Mouse (Mus musculus) spleen, postnatal 14 days (tissue): ENCODE data around the gene Prrt4.
A peak's percentile ranks its signal among the peaks of the same experiment; 100 is the strongest.
"Not testable (repeated sequence)": the region's sequence is repeated elsewhere in the genome, so short reads cannot be mapped to it uniquely, and the experiment has no call there.

Source experiments
- DNase-seq, 2 experiments: peaks; one replicate each; pipeline ENCODE4 v3.0.0; 2021 to 2022; ENCODE audit warnings: low spot score in 2 of 2

Gene Prrt4

DNA sequence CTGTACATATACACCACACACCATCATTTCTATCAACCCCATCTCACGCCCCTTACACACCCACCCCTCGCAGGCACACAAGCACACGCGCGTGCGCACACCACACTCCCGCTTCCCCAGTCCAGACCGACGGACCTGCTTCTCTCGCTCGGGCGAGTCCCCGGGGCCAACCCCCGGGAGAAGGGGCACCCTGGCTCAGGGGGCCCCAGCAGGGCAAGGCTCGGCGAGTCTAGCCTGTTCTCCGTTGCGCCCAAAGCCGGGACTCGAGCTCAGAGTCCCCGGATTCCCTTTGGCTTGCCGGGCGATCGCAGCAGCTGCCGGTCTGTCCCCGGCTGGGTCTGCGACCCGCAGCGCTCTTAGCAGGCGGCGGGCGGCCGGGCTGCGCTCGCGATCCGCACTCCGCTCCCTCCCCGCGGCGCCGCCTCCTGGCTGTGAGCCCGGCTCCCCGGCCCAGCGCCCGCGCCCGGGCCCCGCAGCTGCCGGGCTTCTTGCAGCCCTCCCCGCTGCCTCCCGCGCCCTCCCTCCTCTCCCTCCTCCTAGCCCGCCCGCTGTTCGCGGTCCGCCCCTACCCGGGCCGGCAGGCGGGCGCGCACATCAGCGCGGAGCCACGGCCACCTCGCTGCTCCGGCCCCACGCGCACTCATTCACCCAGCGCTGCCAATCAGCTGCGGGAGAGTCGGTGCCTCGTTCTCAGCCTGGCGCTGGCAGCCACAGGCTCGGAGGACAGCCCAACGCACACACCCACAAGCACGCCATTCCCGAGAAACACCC, at the start of gene Prrt4:
TSS of gene Prrt4 (minus strand) at position 697 of the 771 bp plus-strand sequence.
- no peak for DNase-seq

DNA sequence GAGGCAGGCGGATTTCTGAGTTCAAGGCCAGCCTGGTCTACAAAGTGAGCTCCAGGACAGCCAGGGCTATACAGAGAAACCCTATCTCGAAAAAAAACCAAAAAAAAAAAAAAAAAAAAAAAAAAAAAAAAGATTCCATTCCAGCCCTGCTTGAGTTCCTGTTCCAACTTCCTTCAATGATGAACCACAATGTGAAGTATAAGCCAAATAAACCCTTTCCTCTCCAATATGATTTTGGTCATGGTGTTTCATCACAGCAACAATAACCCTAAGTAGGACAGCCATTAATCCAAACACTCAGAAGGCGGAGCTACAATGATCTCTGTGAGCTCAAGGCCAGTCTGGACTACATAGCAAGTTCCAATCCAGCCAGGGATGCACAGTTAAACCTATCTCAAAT, 38.3 kb upstream of the Prrt4 start:
- not testable (repeated sequence) for DNase-seq

- DNase-seq, result peak; percentile 66 to 73
Observed at GRCm38 (mm10) chr6:29215881-29216501, 36.6 kb upstream of the Prrt4 start, which contains the start of gene Impdh1. Gene Impdh1 (minus strand): TSS chr6:29216364.

- DNase-seq, result no peak
Observed at GRCm38 (mm10) chr6:29215181-29215580, 35.8 kb upstream of the Prrt4 start.

DNA sequence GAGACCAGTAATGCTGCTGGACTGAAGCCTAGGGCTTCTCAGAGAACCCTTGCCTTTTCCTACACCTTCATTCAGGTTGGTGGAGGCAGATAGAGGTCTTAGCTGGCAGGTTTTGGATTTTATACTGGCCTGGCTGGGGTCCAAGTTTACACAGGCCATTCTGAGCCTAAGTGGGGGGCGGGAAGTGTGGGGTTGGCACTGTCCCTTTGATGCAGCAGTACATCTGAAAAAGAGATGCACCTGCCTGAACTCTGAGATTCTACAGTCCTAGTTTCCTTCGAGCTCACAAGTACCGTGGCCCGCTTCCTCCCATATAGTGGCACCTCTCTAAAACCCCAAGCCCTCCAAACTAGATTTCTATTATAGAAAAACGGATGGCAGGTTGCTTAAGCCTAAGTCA, 35.4 kb upstream of the Prrt4 start:
- no peak for DNase-seq

DNA sequence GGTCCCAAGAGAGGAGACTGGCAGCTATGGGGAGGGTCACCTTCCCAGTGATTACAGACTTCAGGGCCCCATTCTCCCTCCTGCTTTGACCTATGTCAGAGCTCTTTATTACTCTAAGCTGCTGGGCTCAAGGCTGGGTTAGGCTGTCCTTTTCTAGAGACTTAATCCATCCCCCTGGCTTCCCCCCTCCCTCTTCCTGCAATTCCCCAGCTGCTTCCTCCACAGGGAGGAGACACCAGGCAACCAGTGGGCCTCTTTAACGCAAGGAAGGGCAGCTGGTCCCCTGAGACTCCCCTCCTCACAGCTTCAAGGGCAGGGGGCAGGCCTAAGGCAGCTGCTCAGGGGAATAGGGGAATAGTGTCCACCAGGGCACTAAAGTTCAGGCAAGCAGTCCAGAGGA, 34.9 kb upstream of the Prrt4 start:
- no peak for DNase-seq

GRCm38 (mm10) chr6:29213436-29213835, 34.1 kb upstream of the Prrt4 start:
- no peak for DNase-seq

DNA sequence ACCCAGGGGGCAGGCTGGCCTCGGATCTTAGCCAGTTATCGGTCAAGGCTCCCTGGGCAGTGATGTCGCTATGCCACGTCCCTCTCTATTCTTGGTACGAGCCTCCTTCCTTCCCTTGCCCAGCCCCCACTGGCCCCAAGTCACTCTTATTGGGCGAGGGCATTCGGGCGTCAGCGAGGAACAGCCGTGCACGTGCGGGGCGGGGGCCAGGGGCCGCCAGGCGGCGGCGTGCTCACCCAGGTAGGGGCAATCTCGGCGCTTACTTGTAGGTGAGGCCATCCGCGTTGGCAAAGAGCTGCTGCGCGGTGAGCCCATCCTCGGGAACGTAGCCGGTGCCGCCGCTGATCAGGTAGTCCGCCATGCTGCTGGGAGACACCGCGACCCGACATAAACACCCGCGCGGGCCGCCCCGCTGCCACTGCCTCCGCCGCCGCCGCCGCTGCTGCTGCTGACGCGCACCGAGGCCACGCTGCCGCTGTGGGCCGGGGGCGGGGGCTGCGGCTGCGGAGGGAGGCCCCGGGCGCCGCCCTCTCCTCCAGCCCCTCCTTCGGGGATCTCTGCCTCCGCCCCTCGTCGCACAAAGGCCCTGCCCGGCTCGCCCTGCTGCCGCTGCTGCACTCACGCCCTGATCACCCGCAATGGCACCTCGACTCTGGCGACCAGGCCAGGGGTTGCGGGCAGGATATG, 32.6 kb upstream of the Prrt4 start:
- DNase-seq, result peak; percentile 62 to 67

GRCm38 (mm10) chr6:29211146-29211545, 31.8 kb upstream of the Prrt4 start:
- DNase-seq, result no peak

GRCm38 (mm10) chr6:29210231-29210936, 31.0 kb upstream of the Prrt4 start:
- DNase-seq, result no peak

DNA sequence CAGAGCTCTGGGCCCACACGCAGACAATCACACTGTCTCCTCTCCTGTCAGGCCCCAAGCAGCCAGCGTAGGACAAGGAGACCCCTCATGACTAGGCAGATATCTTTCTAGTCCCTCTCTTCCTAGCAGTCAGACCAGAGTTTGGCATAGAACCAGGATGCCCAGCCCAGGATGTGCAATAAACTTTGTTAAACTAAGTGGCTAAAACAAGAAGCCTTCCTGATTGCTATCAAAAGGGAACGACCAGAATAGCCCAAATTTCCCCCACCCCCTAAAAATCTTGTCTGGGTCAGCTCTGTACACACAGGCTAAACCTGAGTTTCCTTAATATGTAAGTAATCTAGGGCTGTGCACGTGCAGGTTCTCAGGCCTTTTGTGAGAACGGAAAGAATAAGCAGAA, 28.8 kb upstream of the Prrt4 start:
- DNase-seq, result no peak

DNA sequence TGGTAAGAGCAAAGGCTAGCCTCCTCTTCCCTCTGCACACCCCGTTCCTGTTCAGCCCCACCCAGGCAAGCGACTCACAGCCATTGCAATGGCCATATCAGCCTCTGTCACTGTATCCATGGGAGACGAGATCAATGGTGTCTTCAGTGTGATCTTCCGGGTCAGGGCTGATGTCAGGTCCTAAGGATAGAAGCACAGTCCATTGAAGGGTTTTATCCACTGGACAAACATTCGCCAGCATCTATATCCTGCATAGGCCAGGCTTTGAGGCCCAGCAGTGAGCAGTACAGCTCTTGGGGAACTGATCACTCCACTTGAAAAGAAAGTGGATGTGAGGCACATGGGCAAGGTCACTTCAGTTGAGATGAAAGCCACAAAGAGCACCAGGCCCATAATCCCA, 27.6 kb upstream of the Prrt4 start:
- DNase-seq, result no peak

- DNase-seq, result no peak
Observed at GRCm38 (mm10) chr6:29206006-29206405, 26.6 kb upstream of the Prrt4 start.

DNA sequence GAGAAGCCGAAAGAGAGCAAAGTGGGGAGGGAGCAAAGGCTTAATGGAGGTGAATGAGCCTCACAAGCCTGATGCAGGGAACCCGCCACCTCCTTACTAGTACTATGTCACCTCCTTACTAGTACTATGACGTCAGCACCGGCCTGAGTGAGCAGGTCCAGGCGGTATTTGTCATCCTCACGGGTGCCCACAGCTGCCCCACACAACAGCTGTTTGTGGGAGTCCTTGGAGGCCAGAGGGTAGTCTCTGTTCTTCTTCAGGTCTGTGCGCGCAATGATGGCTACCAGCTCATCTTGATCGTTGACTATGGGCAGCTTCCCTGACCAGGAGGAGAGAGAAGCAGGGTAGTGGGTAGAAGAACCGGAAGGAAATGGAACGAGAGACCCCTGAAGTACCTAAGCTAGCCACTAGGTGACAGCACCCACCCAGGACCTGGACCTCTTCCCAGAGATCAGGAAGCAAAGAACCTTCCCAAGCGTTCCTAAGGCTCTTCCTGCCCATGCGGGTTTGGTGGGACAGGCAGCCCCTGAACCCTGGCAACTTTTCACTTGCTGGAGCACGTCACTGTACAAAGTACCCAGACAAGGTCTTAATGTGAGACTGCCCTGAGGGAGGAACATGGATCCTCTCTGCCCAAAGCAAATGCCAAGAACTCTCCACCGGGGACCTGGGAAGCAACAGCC, 25.7 kb upstream of the Prrt4 start:
- DNase-seq, result no peak

DNA sequence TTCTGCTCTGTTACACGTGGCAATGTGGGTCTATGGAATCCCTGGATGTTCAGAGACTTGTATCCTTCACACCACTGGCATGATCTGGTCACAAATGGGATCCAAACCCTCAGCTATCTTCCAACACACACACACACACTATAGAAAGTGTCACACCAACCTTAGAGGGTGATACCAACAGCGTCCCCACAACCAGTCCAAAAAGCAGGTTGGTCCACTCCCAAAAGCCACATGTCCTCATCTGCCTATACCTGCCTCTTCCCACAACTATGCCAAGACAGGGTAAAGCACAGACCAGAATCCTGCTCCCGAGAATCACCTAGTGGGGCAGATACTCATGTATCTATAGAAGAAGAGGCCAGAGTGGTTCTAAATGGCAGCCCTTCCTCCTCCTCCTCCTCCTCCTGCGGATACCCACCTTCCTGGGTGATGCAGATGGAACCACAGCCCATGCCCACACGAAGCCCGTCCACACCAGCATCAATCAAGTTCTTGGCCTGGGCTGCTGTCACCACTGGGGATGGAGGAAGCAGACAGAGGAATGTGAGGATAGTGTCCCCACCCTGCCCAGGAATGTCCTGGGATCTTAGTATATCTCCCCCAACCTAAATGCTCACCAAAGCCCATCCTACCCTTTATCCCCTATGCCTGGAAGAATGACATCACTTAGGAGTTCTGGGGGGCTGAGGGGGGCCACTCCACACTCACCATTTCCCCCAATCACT, 24.6 kb upstream of the Prrt4 start:
- no peak for DNase-seq

GRCm38 (mm10) chr6:29203096-29203495, 23.7 kb upstream of the Prrt4 start:
- no peak for DNase-seq

DNA sequence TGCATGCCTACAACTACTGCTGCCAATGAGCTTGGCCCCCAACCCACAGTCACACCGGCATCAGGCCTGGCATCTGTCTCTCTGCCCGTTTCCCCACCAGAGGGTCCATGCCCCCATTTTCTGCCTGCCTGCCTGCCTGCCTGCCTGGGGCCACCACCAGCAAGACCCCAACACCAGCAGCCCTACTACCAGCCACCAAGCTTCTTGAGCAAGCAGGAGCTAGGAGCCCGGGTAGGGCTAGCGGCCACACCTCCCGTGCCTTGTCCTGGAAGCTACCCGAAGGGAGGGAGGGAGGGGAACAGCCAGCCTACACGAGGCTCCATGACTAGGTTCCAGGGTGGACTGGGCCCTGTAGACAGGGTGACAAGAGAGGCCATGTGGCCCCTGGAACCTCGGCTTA, 22.6 kb upstream of the Prrt4 start:
- DNase-seq, result no peak

- DNase-seq, result no peak
Observed at GRCm38 (mm10) chr6:29201341-29201740, 22.0 kb upstream of the Prrt4 start.

- DNase-seq, result no peak
Observed at GRCm38 (mm10) chr6:29200496-29200895, 21.1 kb upstream of the Prrt4 start.

GRCm38 (mm10) chr6:29199223-29199855, 20.0 kb upstream of the Prrt4 start:
- no peak for DNase-seq
